Comparison of ENCODE assay signal across 8 mouse cellular contexts in genomic region chr19:61227941-61228701, GRCm38 (mm10). TPM values are rescaled to one million over a fixed set of nuclear protein-coding genes. Genes with fewer than 3 reads are reported as not detected.
DNase-seq lines count a peak whose midpoint lies in the region; ATAC-seq and TF ChIP-seq lines count a peak whose summit lies in the region.

Gene Csf2ra (minus strand): TSS chr19:61228429.

- peak within 1 kb of the TSS; percentile 52 for H3K4me2 ChIP-seq in forebrain, embryonic 11.5 days (ENCODE audit: low read depth, low read length, severe bottlenecking)
- peak within 1 kb of the TSS; percentile 76 for H3K4me2 ChIP-seq in hindbrain, embryonic 15.5 days

- peak within 1 kb of the TSS; percentile 82 for H3K27ac ChIP-seq in bone marrow macrophage, adult 2 months (ENCODE audit: insufficient read depth, low read depth, low read length)
- peak within 1 kb of the TSS; percentile 25 for H3K27ac ChIP-seq in forebrain, embryonic 11.5 days (ENCODE audit: low read depth, low read length)
- peak within 1 kb of the TSS; percentile 93 for H3K27ac ChIP-seq in hindbrain, embryonic 15.5 days (replicated peaks)

- no peaks in the 10 kb centered on the region for H3K9me3 ChIP-seq in forebrain, embryonic 11.5 days (ENCODE audit: control insufficient read depth, low read length)
- no peaks in the 10 kb centered on the region for H3K9me3 ChIP-seq in hindbrain, embryonic 15.5 days

- WGBS in forebrain, embryonic 11.5 days: 60% methylated on average over 36 of the region's 36 CpGs
- WGBS in hindbrain, embryonic 15.5 days: 52% methylated on average over 36 of the region's 36 CpGs

- no peaks in the 10 kb centered on the region for H3K27me3 ChIP-seq in forebrain, embryonic 11.5 days (ENCODE audit: control insufficient read depth, insufficient read depth, low read length)
- no peaks in the 10 kb centered on the region for H3K27me3 ChIP-seq in hindbrain, embryonic 15.5 days

- no peak for ATAC-seq in cerebellum, adult (ENCODE audit: insufficient number of reproducible peaks, low FRiP score, low TSS enrichment)
- no peak for ATAC-seq in forebrain, embryonic 11.5 days (replicated peaks; ENCODE audit: low FRiP score)
- no peak for ATAC-seq in hindbrain, embryonic 15.5 days (ENCODE audit: low FRiP score, low read depth)

- no peak for TF ChIP-seq CTCF in bone marrow macrophage, adult 2 months (IDR thresholded peaks at IDR 0.05; ENCODE audit: low read depth, low read length)

- peak; percentile 36 for DNase-seq in cerebellum, adult 11 months
- DNase-seq in forebrain, embryonic 11.5 days (ENCODE audit: low spot score): peak; percentile 64
- DNase-seq in left cerebral cortex, adult 9 months (ENCODE audit: low spot score in 2 of 2): peak; percentile 16 to 25
- peak; percentile 38 for DNase-seq in lung, postnatal 4 days
- peak; percentile 14 to 44 for DNase-seq in spleen, postnatal 36 days (ENCODE audit: low spot score in 2 of 2)

- H3K4me3 ChIP-seq in bone marrow macrophage, adult 2 months (ENCODE audit: insufficient read depth, low read length): peak within 1 kb of the TSS; percentile 77
- peak within 1 kb of the TSS; percentile 45 for H3K4me3 ChIP-seq in forebrain, embryonic 11.5 days (ENCODE audit: low read depth, low read length)
- H3K4me3 ChIP-seq in hindbrain, embryonic 15.5 days: peak within 1 kb of the TSS; percentile 53

- no peaks in the 10 kb centered on the region for H3K36me3 ChIP-seq in forebrain, embryonic 11.5 days (ENCODE audit: control insufficient read depth, insufficient read depth, low read length)
- no peaks in the 10 kb centered on the region for H3K36me3 ChIP-seq in hindbrain, embryonic 15.5 days

- peak within 1 kb of the TSS; percentile 44 for H3K9ac ChIP-seq in forebrain, embryonic 11.5 days (ENCODE audit: low read length)
- H3K9ac ChIP-seq in hindbrain, embryonic 15.5 days: peak within 1 kb of the TSS; percentile 48

- peaks cover 6% of the 10 kb centered on the region for H3K4me1 ChIP-seq in bone marrow macrophage, adult 2 months (ENCODE audit: control insufficient read depth, insufficient read depth, low read length)
- no peaks in the 10 kb centered on the region for H3K4me1 ChIP-seq in forebrain, embryonic 11.5 days (replicated peaks; ENCODE audit: control insufficient read depth, insufficient read depth, low read length)
- H3K4me1 ChIP-seq in hindbrain, embryonic 15.5 days (replicated peaks): peaks cover 4% of the 10 kb centered on the region; the same call in 1 of the 2 replicates

- 0 out of 2 replicates have a peak, but pooled peaks have one; percentile 39 for TF ChIP-seq POLR2A in bone marrow macrophage, adult 2 months (IDR thresholded peaks at IDR 0.05; ENCODE audit: borderline replicate concordance, low read depth, low read length)

RNA-seq across cellular contexts. Expression of gene Csf2ra, which starts in this region (rescaled TPM):
- polyA plus RNA-seq in bone marrow macrophage, adult 2 months (2012; ENCODE audit: insufficient read depth, insufficient read length, missing spikeins): 474 and 503 TPM in 2 replicates
- polyA plus RNA-seq in forebrain, embryonic 11.5 days (2014; fragmentation: Nextera tagmentation; extraction: Ambion mirVana): 17.9 and 19.2 TPM in 2 replicates
- polyA plus RNA-seq in hindbrain, embryonic 15.5 days (2015; fragmentation: Nextera tagmentation; extraction: Ambion mirVana): 60.2 and 77.5 TPM in 2 replicates

Comparison
In these comparisons a context has a peak if more than half of its experiments do, and no peak if none do; other contexts are left out.
1. H3K27ac ChIP-seq: peak in every context shown above with its lines; median percentile 93 in hindbrain, embryonic 15.5 days; 82 in bone marrow macrophage, adult 2 months; 25 in forebrain, embryonic 11.5 days.